Mouse (Mus musculus) kidney, postnatal 4 days (tissue): ENCODE data around the gene Usp47.
"Not testable (repeated sequence)": the region's sequence is repeated elsewhere in the genome, so short reads cannot be mapped to it uniquely, and the experiment has no call there.

ENCODE experiments used
- DNase-seq, 2 experiments: peaks; one replicate each; pipeline ENCODE4 v3.0.0; 2021; ENCODE audit warnings: mixed read lengths in 2 of 2

Gene Usp47

DNA sequence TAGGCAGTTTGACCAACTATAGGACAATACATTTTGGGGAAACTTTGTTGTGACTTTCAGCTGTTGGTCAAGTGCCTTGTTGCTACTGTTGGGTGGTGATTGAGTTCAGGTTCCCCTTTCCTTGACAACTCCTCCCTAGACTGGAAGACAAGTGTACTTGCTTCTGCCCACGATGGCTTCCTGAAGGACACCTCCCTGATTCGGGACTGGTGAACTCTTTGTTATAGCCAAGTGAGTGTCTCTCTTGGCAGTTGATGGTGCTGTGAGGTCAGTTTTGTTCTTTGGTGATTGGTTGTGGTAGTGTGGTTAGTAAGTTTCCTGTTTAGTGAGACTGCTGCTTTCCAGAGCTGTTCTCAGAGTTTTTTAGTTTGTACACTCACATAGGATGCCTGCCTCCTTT lies 19.5 kb downstream of the Usp47 start:
- DNase-seq, result no peak

GRCm38 (mm10) chr7:112045249-112045648 lies 21.9 kb downstream of the Usp47 start:
- DNase-seq, result no peak

GRCm38 (mm10) chr7:112045794-112046388 lies 22.6 kb downstream of the Usp47 start:
- no peak for DNase-seq

DNA sequence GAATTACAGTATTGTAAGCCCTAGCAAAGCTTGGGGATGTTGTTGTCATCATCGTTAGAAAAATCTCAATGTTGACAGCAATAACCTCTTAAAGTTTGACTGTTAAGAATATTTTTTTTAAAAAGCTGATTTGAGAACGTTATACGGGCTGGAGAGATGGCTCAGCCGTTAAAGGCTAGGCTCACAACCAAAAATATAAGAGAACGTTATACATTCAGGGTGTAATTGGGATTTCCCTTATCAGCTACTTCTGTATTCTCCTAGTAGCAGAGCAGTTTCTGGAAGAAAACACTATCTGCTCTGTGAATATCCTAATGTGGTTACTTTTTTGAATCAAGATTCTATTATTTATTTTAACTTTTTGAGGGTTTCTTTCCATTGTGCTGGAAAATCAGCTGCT lies 25.3 kb downstream of the Usp47 start:
- no peak for DNase-seq

DNA sequence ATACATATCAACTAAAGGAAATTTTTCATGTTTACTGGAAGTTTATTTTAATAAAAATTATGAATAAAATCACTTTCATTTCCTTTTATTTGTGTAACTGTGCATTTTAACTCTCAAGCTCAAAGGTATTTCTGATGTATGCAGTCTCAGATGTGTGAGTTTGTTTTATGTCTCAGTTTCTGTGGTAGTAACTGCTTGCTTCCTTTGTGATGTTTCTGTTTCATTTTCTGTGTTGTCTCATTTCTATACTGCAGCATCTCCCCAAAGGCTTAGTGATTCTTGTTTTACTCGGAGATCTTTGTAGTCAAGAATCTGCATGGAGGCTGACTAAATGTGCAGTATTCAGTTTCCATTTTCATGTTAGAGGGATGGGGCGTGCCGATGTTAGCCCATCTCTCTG lies 30.4 kb downstream of the Usp47 start:
- no peak for DNase-seq

DNA sequence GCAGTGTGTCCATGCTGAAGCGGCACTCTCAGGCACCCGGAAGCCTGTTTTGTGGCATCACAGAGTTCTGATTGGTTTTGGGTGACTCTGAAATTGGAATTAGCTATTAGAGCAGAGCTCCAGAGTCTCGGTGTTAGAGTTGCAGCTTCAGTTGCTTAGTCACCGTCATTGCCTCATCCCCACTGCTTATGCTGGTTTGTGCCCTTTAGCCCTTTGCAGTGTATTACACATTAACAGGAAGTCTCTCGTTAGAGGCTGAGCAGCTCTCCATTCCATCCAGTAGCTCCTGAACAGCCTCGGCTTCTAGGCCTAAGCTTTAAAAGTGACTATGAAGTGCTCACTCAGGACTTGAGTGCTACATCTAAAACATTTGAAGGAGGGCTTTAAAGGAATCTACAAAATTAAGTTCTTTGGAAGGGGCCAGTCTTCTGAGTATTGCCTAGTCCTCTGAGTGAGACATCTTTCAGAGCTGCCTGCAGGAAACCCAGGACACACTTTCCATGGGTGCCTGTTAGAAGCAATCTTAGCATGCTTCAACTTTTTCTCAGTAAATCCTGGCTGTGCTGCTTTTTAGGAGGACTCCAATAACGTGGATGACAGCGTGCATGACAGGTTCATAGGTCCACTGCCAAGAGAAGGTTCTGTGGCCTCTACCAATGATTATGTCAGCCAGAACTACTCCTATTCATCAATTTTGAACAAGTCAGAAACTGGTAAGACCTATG lies 32.8 kb downstream of the Usp47 start:
- DNase-seq, result peak; percentile 10 to 37

- no peak for DNase-seq
Measured at GRCm38 (mm10) chr7:112074868-112075267, 51.6 kb downstream of the Usp47 start.

GRCm38 (mm10) chr7:112082636-112083035 lies 59.3 kb downstream of the Usp47 start:
- DNase-seq, result no peak

DNA sequence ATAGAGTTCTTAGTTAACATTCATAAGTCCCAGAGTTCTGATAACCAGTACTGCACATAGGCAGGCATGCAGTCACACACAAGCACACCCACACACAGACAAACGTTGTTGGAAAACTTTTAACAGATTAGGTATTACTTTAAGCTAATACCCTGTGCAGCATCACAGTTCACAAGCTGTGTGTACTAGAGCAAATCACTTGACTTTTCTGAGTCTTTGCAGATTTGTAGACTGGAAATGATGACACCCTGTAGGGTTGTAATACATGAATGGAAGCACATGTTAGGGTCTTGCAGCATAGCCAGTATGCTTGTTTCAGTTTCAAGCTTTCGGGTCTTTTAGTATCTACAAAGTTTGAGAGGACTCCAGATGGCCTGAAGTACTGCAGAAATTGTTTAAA lies 60.9 kb downstream of the Usp47 start:
- no peak for DNase-seq

DNA sequence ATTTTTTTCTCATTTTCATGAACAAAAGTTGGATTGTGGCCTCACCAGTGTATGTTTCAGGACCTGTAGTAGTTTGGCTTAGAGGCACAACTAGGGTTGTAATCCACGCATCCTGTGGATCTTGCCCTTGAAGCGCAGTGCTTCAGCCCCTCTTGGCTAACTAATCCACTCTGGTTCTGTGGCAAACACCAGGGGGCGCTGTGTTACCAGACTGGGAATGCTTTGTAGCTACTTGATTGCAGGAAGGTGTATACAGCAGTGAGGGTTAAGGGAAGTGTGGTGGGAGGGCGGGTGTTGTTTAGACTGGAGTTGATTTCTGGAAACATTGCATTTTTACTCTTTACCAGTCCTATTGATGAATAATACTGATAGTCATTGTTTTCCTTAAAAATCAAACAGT lies 61.8 kb downstream of the Usp47 start:
- peak; percentile 93 to 95 for DNase-seq

DNA sequence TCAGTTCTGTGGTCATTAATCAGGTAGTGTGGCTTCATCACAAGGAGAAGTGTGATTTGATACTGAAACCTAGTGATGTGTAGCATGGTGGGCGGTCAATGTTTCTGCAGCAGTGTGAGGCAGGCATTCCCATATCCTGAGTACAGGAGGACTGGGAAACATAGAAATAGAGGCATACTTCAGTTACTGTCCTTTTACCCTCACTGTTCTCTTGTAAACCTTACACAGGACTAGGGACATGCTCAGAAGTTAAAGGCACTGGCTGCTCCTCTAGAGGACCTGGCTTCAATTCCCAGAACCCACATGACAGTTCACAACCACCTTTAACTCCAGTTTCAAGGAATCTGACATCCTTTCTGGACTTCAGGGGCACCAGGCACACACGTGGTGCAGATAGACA lies 62.9 kb downstream of the Usp47 start:
- no peak for DNase-seq

GRCm38 (mm10) chr7:112094923-112095322 lies 71.6 kb downstream of the Usp47 start:
- not testable (repeated sequence) for DNase-seq

- DNase-seq, result no peak
Measured at GRCm38 (mm10) chr7:112100887-112101286, 77.6 kb downstream of the Usp47 start.

- DNase-seq, result no peak
Measured at GRCm38 (mm10) chr7:112102933-112103332, 79.6 kb downstream of the Usp47 start.

DNA sequence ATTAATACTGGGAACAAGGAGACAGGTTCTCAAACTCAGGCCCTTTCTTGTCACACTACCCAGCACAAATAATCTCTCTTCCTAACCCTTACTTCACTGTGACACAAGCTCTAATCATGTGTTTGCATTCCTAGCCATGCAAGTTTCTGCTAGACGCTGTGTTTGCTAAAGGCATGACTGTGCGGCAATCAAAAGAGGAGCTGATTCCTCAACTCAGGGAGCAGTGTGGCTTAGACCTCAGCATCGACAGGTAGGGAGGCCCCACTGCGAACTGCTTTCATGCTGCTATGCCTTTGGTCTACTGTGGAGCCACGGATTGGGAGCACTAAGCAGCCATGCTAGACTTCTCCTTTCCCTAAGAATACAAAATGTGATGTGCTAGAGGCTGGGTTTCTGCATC lies 80.5 kb downstream of the Usp47 start:
- DNase-seq, result no peak

- no peak for DNase-seq
Measured at GRCm38 (mm10) chr7:112108757-112109156, 85.5 kb downstream of the Usp47 start.

DNA sequence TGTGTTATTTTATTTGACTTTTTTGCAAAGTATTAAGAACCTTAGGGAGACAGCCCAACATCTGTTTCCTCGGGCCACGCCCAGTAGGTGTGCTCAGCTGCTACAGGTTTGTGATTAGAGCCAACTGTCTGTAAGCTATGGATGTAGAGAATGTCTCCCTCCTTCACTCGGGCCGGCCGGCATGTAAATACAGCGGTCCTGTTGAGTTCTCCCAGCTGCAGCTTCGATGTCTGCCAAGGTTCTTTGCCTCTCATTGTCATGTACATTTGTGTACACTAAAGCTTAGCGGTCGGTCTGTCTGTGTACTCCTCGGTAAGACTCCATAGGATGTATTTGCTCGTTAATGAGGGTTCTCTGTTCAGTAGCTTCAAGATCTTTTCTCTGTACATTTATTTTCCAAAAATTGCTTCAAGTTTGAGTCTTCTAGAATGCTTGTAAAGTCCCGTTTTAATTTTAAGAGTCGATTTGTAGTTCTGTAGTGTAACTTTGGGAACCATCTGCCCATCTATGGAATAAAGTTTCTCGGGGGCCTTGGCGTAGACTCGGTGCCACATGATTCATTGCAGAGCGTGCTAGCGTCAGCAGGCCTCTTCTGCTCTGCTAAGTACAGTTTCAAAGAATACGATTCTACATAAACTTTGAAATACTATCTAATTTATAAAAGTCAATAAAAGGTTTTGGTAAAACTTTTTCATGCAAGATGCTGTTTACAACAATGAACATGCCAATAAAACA lies 87.5 kb downstream of the Usp47 start:
- no peak for DNase-seq

DNA sequence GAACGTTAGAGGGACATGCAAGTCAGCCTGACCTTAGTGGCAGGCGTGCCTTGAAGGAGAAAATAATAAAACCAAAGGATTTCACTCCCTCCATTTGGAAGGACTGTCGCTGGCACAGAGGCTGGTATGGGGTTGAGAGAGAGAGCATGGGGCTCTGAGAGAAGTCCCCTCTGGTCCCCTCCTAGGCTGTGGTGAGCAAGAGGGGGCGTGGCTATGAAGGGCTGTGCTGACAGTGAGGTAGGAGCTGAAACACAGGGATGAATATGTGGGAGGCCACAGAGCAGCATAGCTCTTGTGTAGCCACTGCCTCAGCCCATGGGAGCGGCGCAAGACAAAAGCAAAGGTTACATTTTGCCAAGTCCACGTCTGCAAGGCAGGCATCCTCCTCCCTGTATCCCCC lies 94.2 kb downstream of the Usp47 start:
- DNase-seq, result no peak

DNA sequence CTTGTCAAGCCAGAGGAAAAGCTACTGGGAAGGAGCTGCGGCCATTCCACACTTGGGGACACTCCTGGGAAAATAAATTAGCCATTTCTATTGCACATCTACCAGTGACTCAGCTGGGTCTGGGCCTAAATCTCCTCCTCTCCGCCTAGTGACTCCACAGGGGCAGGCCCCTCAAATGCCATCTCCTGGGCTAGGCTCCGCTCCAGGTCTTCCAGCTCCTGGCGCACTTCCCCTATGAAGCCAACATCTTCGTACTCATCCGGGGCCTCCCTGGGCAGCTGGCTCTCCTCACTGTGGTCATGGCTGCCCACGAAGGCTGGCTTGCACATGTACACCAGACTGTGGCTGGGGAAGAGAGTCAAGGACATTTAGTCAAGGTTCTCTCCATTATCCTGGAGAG lies 94.8 kb downstream of the Usp47 start:
- DNase-seq, result no peak

DNA sequence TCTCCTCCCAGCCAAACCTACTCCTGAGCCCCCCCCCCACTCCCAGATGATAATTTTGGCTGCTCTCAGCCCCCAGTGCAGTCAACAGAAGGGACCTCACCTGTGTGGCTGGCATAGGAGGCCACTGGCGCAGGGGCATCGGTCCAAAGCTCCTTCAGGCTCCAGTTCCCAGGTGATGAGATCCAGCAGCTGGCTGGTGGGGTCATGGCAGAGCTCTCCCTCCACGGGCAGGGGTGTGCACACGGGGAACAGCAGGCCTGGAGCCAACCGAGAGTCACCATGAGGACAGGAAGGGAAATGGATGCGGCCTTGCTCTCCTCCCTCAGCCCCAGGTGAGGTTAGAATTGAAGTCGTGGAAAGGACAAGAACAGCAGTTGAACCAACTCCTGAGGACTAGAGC lies 95.9 kb downstream of the Usp47 start:
- DNase-seq, result no peak

DNA sequence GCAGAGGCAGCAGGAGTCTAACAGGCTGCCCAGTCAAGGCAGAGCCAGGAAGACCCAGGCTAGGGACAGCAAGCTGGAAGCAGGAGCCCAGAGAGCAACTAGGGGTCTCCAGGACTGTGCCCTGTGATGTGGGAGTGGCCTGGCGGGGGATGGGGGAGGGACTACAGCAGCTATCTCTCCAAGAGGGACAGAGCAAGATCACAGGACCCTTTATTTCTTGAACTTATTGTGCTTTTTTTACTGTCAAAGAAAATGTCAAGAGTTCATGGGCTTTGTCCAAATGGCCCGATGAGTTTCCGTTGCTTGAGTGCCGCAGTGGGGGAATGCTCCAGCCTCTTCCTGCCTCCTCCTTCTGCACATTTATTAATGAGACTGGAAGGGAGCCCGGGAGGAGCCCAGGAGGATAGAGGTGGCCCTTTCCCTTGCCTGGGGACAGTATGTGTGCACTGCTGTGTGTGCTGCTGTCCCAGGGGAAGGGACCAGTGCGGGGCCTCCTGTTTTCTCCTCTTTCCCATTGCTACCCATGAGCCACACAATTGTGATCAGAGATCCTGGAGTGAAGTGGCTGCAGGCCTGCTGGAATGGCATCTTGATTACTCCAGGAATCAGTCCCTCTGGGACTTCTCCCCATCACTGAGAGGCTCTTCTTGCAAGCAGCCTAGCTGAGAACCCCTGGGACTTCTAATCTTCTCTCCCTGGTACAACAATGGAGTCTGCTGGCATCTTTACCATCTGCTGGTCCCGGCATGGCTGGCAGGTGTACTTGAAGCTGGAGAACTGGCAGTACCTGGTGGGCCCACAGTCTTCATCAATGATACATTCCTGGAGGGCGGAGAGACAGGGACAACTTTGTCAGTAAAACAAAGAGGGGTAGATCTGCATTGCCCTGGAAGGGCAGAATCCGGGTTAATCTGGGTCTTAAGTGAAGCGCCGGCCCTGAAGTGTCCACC lies 97.8 kb downstream of the Usp47 start:
- peak; percentile 55 to 56 for DNase-seq

DNA sequence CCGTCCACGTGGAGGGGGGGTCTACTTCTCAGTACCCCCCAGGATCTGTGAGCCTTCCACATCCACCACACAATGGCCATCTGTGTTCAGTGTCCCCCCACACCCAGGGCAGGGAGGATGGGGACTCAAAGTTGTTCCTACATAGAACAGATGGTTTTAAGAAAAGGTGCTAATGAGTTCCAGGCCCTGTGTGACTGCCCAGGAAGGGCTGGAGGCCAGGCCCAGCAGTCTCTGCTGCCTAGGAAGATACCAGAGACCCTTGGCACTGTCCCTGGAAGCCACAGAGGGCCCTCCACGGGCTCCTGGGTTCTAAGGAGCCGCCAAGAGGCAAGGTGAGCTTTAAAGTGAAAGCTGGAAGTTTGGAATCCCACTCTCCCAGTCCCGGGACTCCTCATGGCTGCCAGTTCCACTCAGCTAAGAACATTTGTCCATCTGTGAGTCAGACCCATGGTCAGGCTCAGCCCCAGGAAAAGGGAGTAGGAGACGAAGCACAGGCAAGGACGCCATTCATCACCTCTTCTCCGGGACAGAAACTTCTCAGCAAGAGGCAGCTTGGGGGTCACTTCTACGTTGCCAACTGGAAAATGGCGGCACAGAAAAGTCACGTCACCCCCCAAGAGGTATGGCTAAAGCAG lies 98.7 kb downstream of the Usp47 start:
- DNase-seq, result no peak
